Mouse (Mus musculus) embryonic facial prominence, embryonic 14.5 days (tissue): ENCODE data around the gene Tamm41. TPM values are rescaled to one million over a fixed set of nuclear protein-coding genes. Genes with fewer than 3 reads are reported as not detected.
A peak's percentile ranks its signal among the peaks of the same experiment; 100 is the strongest.

Source experiments
- ATAC-seq: fragments of 200-750 bp; cut with Nextera tagmentation; 2 replicates; pipeline ENCODE4 v1.8.0; 2017; ENCODE audit warnings: low read depth, moderate number of reproducible peaks, moderate TSS enrichment
- DNase-seq: peaks from one replicate; pipeline ENCODE4 v3.0.0-alpha.2; 2015; ENCODE audit warnings: low spot score
- H3K27ac ChIP-seq: fragments of 300-500 bp; sonication (generic); replicated peaks from 2 replicates; pipeline ENCODE4 v1.5.1; 2014; ENCODE audit warnings: low read depth, mild to moderate bottlenecking, low read length, moderate library complexity
- H3K27me3 ChIP-seq: fragments of 300-500 bp; sonication (generic); replicated peaks from 2 replicates; pipeline ENCODE4 v1.6.1; 2014; ENCODE audit warnings: low read length; ENCODE audit not compliant: control insufficient read depth, insufficient read depth
- H3K36me3 ChIP-seq: fragments of 300-500 bp; sonication (generic); 2 replicates; pipeline ENCODE4 v1.6.1; 2014; ENCODE audit warnings: low read length, mixed read lengths; ENCODE audit not compliant: control insufficient read depth, insufficient read depth
- H3K4me1 ChIP-seq: fragments of 300-500 bp; sonication (generic); 2 replicates; pipeline ENCODE4 v1.6.1; 2014; ENCODE audit warnings: antibody characterized with exemption, low read length; ENCODE audit not compliant: control insufficient read depth, insufficient read depth
- H3K4me2 ChIP-seq: fragments of 300-500 bp; sonication (generic); 2 replicates; pipeline ENCODE4 v1.6.1; 2014; ENCODE audit warnings: low read depth, mild to moderate bottlenecking, low read length, moderate library complexity, mixed read lengths
- H3K4me3 ChIP-seq: fragments of 300-500 bp; sonication (generic); 2 replicates; pipeline ENCODE4 v1.5.1; 2014; ENCODE audit warnings: low read depth, mild to moderate bottlenecking, low read length
- H3K9ac ChIP-seq: fragments of 300-500 bp; sonication (generic); 2 replicates; pipeline ENCODE4 v1.6.1; 2014; ENCODE audit warnings: low read depth, mild to moderate bottlenecking, low read length, moderate library complexity, mixed read lengths
- H3K9me3 ChIP-seq: fragments of 300-500 bp; sonication (generic); 2 replicates; pipeline ENCODE4 v1.6.1; 2016; ENCODE audit warnings: low read length; ENCODE audit not compliant: control insufficient read depth
- WGBS: fragments of 180-500 bp; shearing (Covaris S2); extraction: QIAGEN DNeasy Blood & Tissue Kit; methylation state at CpG from one replicate; pipeline ENCODE4 v1.1.7; 2014; 5-methylcytosine and 5-hydroxymethylcytosine counted together
- polyA plus RNA-seq: library from polyadenylated mRNA; unstranded; fragments of >200 nt; fragmentation: Nextera tagmentation; extraction: Ambion mirVana; gene quantifications from 2 replicates; pipeline ENCODE4 v1.2.1, GENCODE M21; 2014

The Tamm41 gene
- polyA plus RNA-seq, 1 experiment from 2014 or later = 55.1 TPM

GRCm38 (mm10) chr6:114997471-114997870 lies 40.2 kb downstream of the Tamm41 start:
- no peaks in the 10 kb centered on the region for H3K27me3 ChIP-seq
- H3K9ac ChIP-seq = no peak overlapping the region
- DNase-seq (no peak), ATAC-seq (no peak)
- H3K4me3 ChIP-seq = no peak overlapping the region
- no peak overlapping the region; the same call in 1 of the 2 replicates for H3K27ac ChIP-seq
- H3K4me1 ChIP-seq = peaks cover 7% of the 10 kb centered on the region; the same call in 1 of the 2 replicates
- H3K4me2 ChIP-seq = no peak overlapping the region
- no peaks in the 10 kb centered on the region; the same call in 1 of the 2 replicates for H3K36me3 ChIP-seq
- no peaks in the 10 kb centered on the region for H3K9me3 ChIP-seq
- 22% methylated on average over 5 of the region's 5 CpGs for WGBS

- no peaks in the 10 kb centered on the region for H3K27me3 ChIP-seq
- H3K9me3 ChIP-seq = no peaks in the 10 kb centered on the region
- H3K4me1 ChIP-seq = peaks cover 7% of the 10 kb centered on the region; the same call in 1 of the 2 replicates
- no peak for DNase-seq
- no peak overlapping the region for H3K4me3 ChIP-seq
- H3K9ac ChIP-seq = no peak overlapping the region
- ATAC-seq = peak; percentile 26; the same call in 1 of the 2 replicates
- WGBS = 65% methylated on average over 5 of the region's 5 CpGs
- no peak overlapping the region for H3K4me2 ChIP-seq
- H3K27ac ChIP-seq = no peak overlapping the region
- no peaks in the 10 kb centered on the region; the same call in 1 of the 2 replicates for H3K36me3 ChIP-seq
These were observed 40.8 kb downstream of the Tamm41 start for GRCm38 (mm10) chr6:114996910-114997309.

- 79% methylated on average over 5 of the region's 5 CpGs for WGBS
- Histone ChIP-seq H3K27me3 (no peaks in the 10 kb centered on the region), H3K4me3 (no peak overlapping the region), H3K27ac (peak overlapping the region; percentile 39; the same call in 1 of the 2 replicates), H3K4me2 (no peak overlapping the region), H3K4me1 (peaks cover 11% of the 10 kb centered on the region; the same call in 1 of the 2 replicates), H3K9me3 (no peaks in the 10 kb centered on the region), H3K9ac (no peak overlapping the region), H3K36me3 (no peaks in the 10 kb centered on the region)
- ATAC-seq (no peak), DNase-seq (no peak)
These were observed 43.6 kb downstream of the Tamm41 start for GRCm38 (mm10) chr6:114994079-114994478.

- Histone ChIP-seq H3K9ac (no peak overlapping the region), H3K27me3 (no peaks in the 10 kb centered on the region), H3K4me3 (no peak overlapping the region), H3K36me3 (no peaks in the 10 kb centered on the region), H3K4me2 (no peak overlapping the region), H3K27ac (peak overlapping the region; percentile 39; the same call in 1 of the 2 replicates), H3K9me3 (no peaks in the 10 kb centered on the region), H3K4me1 (peaks cover 15% of the 10 kb centered on the region; the same call in 1 of the 2 replicates)
- 43% methylated on average over 8 of the region's 8 CpGs for WGBS
- ATAC-seq (no peak), DNase-seq (peak; percentile 79)
These were observed 44.0 kb downstream of the Tamm41 start for GRCm38 (mm10) chr6:114993659-114994058.

- 67% methylated on average over 4 of the region's 4 CpGs for WGBS
- H3K4me1 ChIP-seq = peaks cover 15% of the 10 kb centered on the region; the same call in 1 of the 2 replicates
- no peak for ATAC-seq
These were observed 45.8 kb downstream of the Tamm41 start for GRCm38 (mm10) chr6:114991909-114992308.

GRCm38 (mm10) chr6:114988619-114988980 lies 49.1 kb downstream of the Tamm41 start:
- Histone ChIP-seq H3K27me3 (no peaks in the 10 kb centered on the region), H3K4me2 (no peak overlapping the region), H3K27ac (peak overlapping the region; percentile 84), H3K9ac (no peak overlapping the region), H3K36me3 (no peaks in the 10 kb centered on the region), H3K4me1 (peaks cover 15% of the 10 kb centered on the region; the same call in 1 of the 2 replicates), H3K4me3 (no peak overlapping the region), H3K9me3 (no peaks in the 10 kb centered on the region)
- 53% methylated on average over 3 of the region's 3 CpGs for WGBS
- ATAC-seq = peak; percentile 79
- DNase-seq = peak; percentile 90

More at GRCm38 (mm10) chr6:114991909-114992308, 45.8 kb downstream of the Tamm41 start:
- no peaks in the 10 kb centered on the region for H3K9me3 ChIP-seq
- no peak overlapping the region for H3K9ac ChIP-seq
- no peak for DNase-seq
- no peak overlapping the region for H3K27ac ChIP-seq
- no peak overlapping the region for H3K4me3 ChIP-seq
- no peaks in the 10 kb centered on the region for H3K27me3 ChIP-seq
- H3K36me3 ChIP-seq = no peaks in the 10 kb centered on the region
- H3K4me2 ChIP-seq = no peak overlapping the region

- 45% methylated on average over 7 of the region's 7 CpGs for WGBS
- peak; percentile 90 for DNase-seq
- Histone ChIP-seq H3K4me1 (peaks cover 13% of the 10 kb centered on the region; the same call in 1 of the 2 replicates), H3K9me3 (no peaks in the 10 kb centered on the region), H3K27ac (peak overlapping the region; percentile 84), H3K4me3 (no peak overlapping the region), H3K9ac (no peak overlapping the region), H3K4me2 (no peak overlapping the region), H3K36me3 (no peaks in the 10 kb centered on the region), H3K27me3 (no peaks in the 10 kb centered on the region)
- peak; percentile 91 for ATAC-seq
These were observed 49.6 kb downstream of the Tamm41 start for GRCm38 (mm10) chr6:114987966-114988618.

- Histone ChIP-seq H3K27ac (no peak overlapping the region), H3K9me3 (no peaks in the 10 kb centered on the region), H3K9ac (no peak overlapping the region), H3K4me2 (no peak overlapping the region), H3K27me3 (no peaks in the 10 kb centered on the region), H3K4me1 (no peaks in the 10 kb centered on the region; the same call in 1 of the 2 replicates), H3K4me3 (no peak overlapping the region), H3K36me3 (no peaks in the 10 kb centered on the region)
- 78% methylated on average over 7 of the region's 7 CpGs for WGBS
- no peak for ATAC-seq
- DNase-seq = no peak
These were observed 55.0 kb downstream of the Tamm41 start for GRCm38 (mm10) chr6:114982671-114983070.

- WGBS = 83% methylated on average over 1 of the region's 1 CpGs
- ATAC-seq = no peak
These were observed 58.0 kb downstream of the Tamm41 start for GRCm38 (mm10) chr6:114979715-114980114.

More at GRCm38 (mm10) chr6:114979715-114980114, 58.0 kb downstream of the Tamm41 start:
- no peak overlapping the region for H3K27ac ChIP-seq
- H3K4me2 ChIP-seq = no peak overlapping the region
- DNase-seq = no peak
- H3K4me1 ChIP-seq = peaks cover 5% of the 10 kb centered on the region; the same call in 1 of the 2 replicates
- H3K9me3 ChIP-seq = no peaks in the 10 kb centered on the region
- no peaks in the 10 kb centered on the region for H3K27me3 ChIP-seq
- no peak overlapping the region for H3K4me3 ChIP-seq
- no peak overlapping the region for H3K9ac ChIP-seq
- H3K36me3 ChIP-seq = no peaks in the 10 kb centered on the region
